Mouse (Mus musculus): ENCODE results near the gene Mettl21e. TPM values are rescaled to one million over a fixed set of nuclear protein-coding genes. Genes with fewer than 3 reads are reported as not detected.

Gene Mettl21e
- polyA plus RNA-seq, 1 experiment from 2014 or later: not detected

- Histone ChIP-seq H3K9ac (ENCODE audit: low read depth, low read length) (no peak overlapping the region), H3K9me3 (ENCODE audit: control insufficient read depth, low read length) (no peaks in the 10 kb centered on the region), H3K4me3 (ENCODE audit: low read depth, low read length) (no peak overlapping the region), H3K27me3 (replicated peaks; ENCODE audit: control insufficient read depth, insufficient read depth, low read length) (no peaks in the 10 kb centered on the region), H3K4me2 (no peak overlapping the region), H3K27ac (ENCODE audit: low read depth, low read length) (no peak overlapping the region), H3K4me1 (replicated peaks; ENCODE audit: control insufficient read depth, insufficient read depth, low read length) (no peaks in the 10 kb centered on the region), H3K36me3 (ENCODE audit: control insufficient read depth, insufficient read depth, low read length) (peaks cover 32% of the 10 kb centered on the region)
- ATAC-seq (replicated peaks; ENCODE audit: low FRiP score) (no peak), DNase-seq (ENCODE audit: low spot score) (no peak)
- 89% methylated on average over 6 of the region's 6 CpGs for WGBS
Measured at GRCm38 (mm10) chr1:44161818-44162217, 56.9 kb downstream of the Mettl21e start.

- ATAC-seq (replicated peaks; ENCODE audit: low FRiP score) (no peak), DNase-seq (ENCODE audit: low spot score) (no peak)
- Histone ChIP-seq H3K4me3 (ENCODE audit: low read depth, low read length) (no peak overlapping the region), H3K27me3 (replicated peaks; ENCODE audit: control insufficient read depth, insufficient read depth, low read length) (no peaks in the 10 kb centered on the region), H3K9me3 (ENCODE audit: control insufficient read depth, low read length) (no peaks in the 10 kb centered on the region), H3K4me1 (replicated peaks; ENCODE audit: control insufficient read depth, insufficient read depth, low read length) (no peaks in the 10 kb centered on the region), H3K27ac (ENCODE audit: low read depth, low read length) (no peak overlapping the region), H3K36me3 (ENCODE audit: control insufficient read depth, insufficient read depth, low read length) (peaks cover 21% of the 10 kb centered on the region), H3K4me2 (no peak overlapping the region), H3K9ac (ENCODE audit: low read depth, low read length) (no peak overlapping the region)
- WGBS: 82% methylated on average over 6 of the region's 6 CpGs
Measured at GRCm38 (mm10) chr1:44158317-44158716, 60.4 kb downstream of the Mettl21e start.

GRCm38 (mm10) chr1:44155287-44155686 lies 63.5 kb downstream of the Mettl21e start:
- Histone ChIP-seq H3K4me1 (replicated peaks; ENCODE audit: control insufficient read depth, insufficient read depth, low read length) (no peaks in the 10 kb centered on the region), H3K4me3 (ENCODE audit: low read depth, low read length) (no peak overlapping the region), H3K27me3 (replicated peaks; ENCODE audit: control insufficient read depth, insufficient read depth, low read length) (no peaks in the 10 kb centered on the region), H3K4me2 (no peak overlapping the region), H3K27ac (ENCODE audit: low read depth, low read length) (no peak overlapping the region), H3K9ac (ENCODE audit: low read depth, low read length) (no peak overlapping the region), H3K9me3 (ENCODE audit: control insufficient read depth, low read length) (no peaks in the 10 kb centered on the region), H3K36me3 (ENCODE audit: control insufficient read depth, insufficient read depth, low read length) (peaks cover 4% of the 10 kb centered on the region; the same call in 1 of the 2 replicates)
- no peak for ATAC-seq (replicated peaks; ENCODE audit: low FRiP score)
- no peak for DNase-seq (ENCODE audit: low spot score)
- WGBS: 89% methylated on average over 4 of the region's 4 CpGs

Other genes starting within 250 kb of the Mettl21e start
- gene Mettl21c, start 198.9 kb downstream of the Mettl21e start, polyA plus RNA-seq (2014; fragmentation: Nextera tagmentation; extraction: Ambion mirVana): 0.04 and 0.68 TPM in 2 replicates
- gene Gm8251, start 157.0 kb downstream of the Mettl21e start, polyA plus RNA-seq (2014; fragmentation: Nextera tagmentation; extraction: Ambion mirVana): 0.09 and 0.21 TPM in 2 replicates
- gene Tex30, start 116.5 kb downstream of the Mettl21e start, polyA plus RNA-seq (2014; fragmentation: Nextera tagmentation; extraction: Ambion mirVana): 123 and 133 TPM in 2 replicates
- gene Kdelc1, start 100.2 kb downstream of the Mettl21e start, polyA plus RNA-seq (2014; fragmentation: Nextera tagmentation; extraction: Ambion mirVana): 48.8 and 53.8 TPM in 2 replicates
- 13.1 and 13.3 TPM in 2 replicates for gene Bivm, start 100.0 kb downstream of the Mettl21e start, polyA plus RNA-seq (2014; fragmentation: Nextera tagmentation; extraction: Ambion mirVana)
- gene Ercc5, start 71.2 kb downstream of the Mettl21e start, polyA plus RNA-seq (2014; fragmentation: Nextera tagmentation; extraction: Ambion mirVana): 15.0 TPM in 2 replicates